Mouse (Mus musculus) cerebellum, adult (tissue): ENCODE measurements around the gene Adam19.

ENCODE experiments used
- ATAC-seq: cut with Nextera tagmentation; 2 replicates; pipeline ENCODE4 v1.9.2; 2017; ENCODE audit warnings: mild to moderate bottlenecking, moderate library complexity, mixed read lengths; ENCODE audit not compliant: insufficient number of reproducible peaks, low FRiP score, low TSS enrichment

Adam19 gene

GRCm38 (mm10) chr11:46070789-46071188 is 15.0 kb downstream of the Adam19 start:
- ATAC-seq: no peak

DNA sequence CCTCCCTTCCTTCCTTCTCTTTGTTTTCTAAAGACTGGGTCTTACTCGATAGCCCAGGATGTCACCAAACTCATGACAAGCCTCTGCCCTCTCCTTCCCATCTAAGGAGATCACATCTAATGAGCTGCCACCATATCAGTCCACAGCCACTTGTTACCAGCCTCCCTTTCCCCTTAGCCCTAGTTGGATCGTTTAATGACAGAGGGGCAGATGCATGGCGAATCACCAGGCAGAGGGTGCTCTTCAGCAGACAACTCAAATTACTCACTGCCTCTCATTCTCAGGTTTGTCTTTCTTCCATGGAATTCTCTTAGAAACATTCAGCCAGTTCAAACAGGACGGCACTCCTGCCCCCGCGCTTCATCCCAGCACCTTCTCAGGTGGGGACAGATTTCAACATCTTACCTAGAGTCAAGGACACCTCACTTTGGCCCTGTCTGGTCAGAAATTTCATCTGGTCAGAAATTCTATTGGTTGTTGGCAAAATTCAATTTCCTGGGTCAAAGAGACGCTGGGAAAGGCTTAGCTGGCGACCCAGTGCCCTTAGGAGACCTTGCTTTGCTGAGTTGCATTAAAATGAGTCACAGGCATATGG is 16.8 kb downstream of the Adam19 start:
- ATAC-seq: no peak

GRCm38 (mm10) chr11:46073061-46073849 is 17.5 kb downstream of the Adam19 start:
- ATAC-seq: no peak

DNA sequence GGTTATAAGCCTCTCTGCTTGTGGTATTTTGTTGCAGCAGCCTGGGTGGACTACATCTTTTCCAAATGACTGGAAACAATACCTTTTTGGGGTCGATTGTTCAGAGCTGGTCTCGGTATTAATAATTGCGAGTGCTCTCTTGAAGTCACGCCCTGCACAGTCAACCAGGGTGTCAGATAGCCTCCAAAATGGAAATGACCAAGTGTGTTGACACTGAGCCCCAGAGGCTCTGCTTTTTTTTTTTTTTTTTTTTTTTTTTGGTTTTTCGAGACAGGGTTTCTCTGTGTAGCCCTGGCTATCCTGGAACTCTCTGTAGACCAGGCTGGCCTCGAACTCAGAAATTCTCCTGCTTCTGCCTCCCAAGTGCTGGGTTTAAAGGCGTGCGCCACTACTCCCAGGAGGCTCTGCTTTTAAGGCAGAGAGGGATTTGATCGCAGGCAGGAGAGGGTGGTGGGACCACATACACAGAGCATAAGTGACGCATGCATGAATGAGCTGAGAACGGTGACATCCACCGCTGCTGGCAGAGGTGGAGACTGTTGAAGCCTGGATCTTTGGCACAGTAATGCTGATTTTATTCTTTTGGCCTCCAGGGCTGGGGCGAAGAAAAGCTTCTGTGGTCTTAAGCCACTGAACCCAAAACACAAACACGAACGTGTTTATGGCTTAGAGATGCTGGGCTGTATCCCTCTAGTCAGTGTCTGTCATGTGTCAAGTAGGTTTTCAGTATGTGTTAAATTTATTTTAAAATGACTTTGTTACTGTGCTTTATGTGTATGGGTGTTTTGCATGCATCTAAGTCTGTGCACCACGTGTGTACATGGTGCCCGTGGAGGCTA is 18.3 kb downstream of the Adam19 start:
- ATAC-seq: no peak

DNA sequence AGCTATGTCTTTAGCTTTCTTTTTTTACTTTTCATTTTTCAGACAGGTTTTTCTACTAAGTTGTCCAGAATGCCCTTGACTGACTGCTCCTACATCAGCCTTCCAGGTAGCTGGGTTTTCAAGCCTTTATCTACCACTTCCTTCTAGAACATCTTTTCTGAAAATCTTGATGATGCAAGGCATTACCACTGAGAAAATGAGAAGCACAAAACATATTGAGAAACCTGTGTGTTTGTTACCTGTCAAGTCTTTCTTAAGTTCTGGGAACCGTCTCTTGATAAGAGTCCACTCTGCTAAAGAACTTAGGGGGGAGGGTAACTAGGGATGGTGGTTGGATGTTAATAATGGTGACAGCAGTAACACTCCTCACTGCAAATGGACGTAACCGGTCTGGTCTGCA is 19.7 kb downstream of the Adam19 start:
- ATAC-seq: no peak

- no peak for ATAC-seq
Observed at GRCm38 (mm10) chr11:46076442-46077158, 20.8 kb downstream of the Adam19 start.

- ATAC-seq: no peak
Observed at GRCm38 (mm10) chr11:46077304-46077703, 21.5 kb downstream of the Adam19 start.

GRCm38 (mm10) chr11:46077732-46078375 is 22.1 kb downstream of the Adam19 start:
- no peak for ATAC-seq

DNA sequence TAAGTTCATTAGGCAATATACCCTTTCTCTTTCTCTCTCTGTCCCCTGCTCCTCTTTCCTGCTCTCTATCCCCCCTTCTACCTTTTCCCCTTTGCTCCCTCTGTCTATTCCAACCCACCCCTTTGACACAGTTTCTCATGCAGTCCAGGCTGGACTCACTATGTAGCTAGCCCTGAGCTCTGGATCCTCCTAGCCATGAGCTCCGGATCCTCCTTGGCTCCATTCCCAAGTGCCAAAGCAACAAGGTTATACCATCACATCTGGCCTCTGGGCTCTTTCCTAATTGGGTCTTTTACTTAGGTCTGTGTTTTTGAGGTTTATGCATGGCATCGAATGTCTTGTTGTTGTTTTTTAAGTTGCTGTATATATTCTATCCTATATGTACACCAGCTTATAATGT is 25.3 kb downstream of the Adam19 start:
- no peak for ATAC-seq

DNA sequence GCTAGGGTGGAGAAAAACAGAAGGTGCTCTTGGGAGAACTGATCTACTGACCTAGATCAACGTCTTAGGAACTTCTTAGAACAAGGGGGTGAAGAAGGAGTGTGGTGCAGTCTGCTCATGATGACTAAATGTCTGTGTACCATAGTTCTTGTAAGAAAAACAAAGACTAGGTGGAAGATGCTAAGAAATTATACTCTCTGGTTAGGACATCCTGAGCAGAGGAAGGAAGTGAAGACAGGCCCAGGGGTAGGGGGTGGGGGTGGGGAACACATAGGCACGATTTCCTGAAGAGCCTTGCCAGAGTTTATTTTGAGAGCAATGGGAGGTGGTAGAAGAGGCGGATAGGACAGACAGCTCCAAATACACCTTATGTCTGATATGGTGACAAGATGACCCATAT is 27.6 kb downstream of the Adam19 start:
- no peak for ATAC-seq

- ATAC-seq: no peak
Observed at GRCm38 (mm10) chr11:46083835-46084444, 28.1 kb downstream of the Adam19 start.

- no peak for ATAC-seq
Observed at GRCm38 (mm10) chr11:46084568-46084967, 28.8 kb downstream of the Adam19 start.

DNA sequence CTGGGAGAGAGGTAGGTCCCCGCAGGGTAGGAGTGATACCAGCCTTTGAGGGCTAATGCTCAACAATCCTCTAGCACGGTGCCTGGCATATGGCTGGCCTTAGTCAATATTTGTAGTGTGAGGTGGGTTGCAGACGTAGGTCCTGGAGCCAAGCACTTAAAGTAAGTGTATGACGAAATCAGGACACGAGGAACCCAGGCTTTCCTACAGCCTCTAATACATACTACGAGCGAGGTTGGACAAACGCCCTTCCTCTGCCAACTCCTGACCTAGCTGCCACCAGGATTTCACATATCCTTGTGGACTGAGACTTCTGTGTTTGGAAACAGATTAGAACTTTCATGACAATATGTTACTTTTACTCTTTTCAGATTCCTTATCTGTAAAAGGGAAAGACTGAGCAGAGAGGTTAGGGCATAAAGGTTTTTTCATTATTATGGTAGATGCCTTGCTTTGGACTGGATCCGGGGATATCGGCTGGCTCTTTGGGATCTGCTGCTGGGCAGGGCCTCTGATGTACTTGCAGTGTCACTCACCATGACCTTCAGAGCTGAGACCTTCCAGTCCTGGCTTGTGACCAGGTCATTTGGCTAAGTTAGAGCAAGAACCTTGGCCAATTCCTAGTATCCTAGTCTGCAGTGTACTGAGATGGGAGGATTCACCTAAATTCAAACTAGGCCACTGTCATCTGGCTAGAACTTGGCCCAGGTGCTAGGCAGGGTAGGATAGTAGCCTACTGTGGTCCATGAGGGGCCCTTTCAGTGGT is 29.8 kb downstream of the Adam19 start:
- no peak for ATAC-seq

- no peak for ATAC-seq
Observed at GRCm38 (mm10) chr11:46086446-46086845, 30.7 kb downstream of the Adam19 start.

- no peak for ATAC-seq
Observed at GRCm38 (mm10) chr11:46089081-46089713, 33.4 kb downstream of the Adam19 start.

- no peak for ATAC-seq
Observed at GRCm38 (mm10) chr11:46090036-46090725, 34.4 kb downstream of the Adam19 start.

DNA sequence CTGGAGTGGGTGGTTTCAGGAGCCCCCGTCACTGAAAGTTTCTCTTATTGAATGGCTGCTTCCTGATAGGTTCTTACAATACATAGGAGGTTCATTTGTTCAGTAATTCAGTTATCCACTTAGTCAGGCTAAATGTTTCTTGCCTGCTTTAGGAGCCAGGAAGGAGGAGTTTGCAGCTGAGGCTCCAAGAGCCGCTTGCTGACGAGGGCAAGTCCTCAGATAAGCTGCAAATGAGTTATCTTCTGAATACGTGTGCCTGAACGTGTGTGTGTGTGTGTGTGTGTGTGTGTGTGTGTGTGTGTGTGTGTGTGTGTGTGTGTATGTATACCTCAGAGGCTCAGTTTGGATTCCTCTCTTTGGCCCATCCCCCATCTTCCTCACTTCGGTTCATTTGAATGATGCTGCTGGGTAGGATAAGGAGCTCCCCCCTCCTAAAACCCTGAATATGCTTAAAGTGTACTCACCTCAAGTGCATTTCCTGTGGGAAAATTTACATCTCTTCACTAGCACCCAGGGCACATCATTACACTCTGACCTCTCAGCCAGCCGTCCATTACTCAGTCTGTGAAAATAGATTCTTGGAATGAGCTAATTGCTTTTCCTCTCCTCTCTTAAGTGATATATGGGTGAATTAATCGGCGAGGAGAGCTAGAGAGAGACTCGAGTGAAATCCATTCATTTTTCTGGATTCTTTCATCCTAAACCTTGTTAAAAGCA is 35.3 kb downstream of the Adam19 start:
- ATAC-seq: no peak
